Mouse (Mus musculus) kidney, postnatal 0 days (tissue): Measurements from ENCODE around the gene Olfr1256. TPM values are rescaled to one million over a fixed set of nuclear protein-coding genes. Genes with fewer than 3 reads are reported as not detected.

Experiments used
- ATAC-seq: fragments of 200-750 bp; cut with Nextera tagmentation; replicated peaks from 2 replicates; pipeline ENCODE4 v1.8.0; 2017; ENCODE audit warnings: low read depth, moderate number of reproducible peaks, moderate TSS enrichment, moderate library complexity; ENCODE audit not compliant: low FRiP score
- DNase-seq: peaks from one replicate; pipeline ENCODE4 v3.0.0-alpha.2; 2016; ENCODE audit warnings: low spot score
- H3K27ac ChIP-seq: fragments of 300-500 bp; sonication (generic); 2 replicates; pipeline ENCODE4 v1.5.1; 2014; ENCODE audit warnings: mild to moderate bottlenecking
- H3K27me3 ChIP-seq: fragments of 300-500 bp; sonication (generic); 2 replicates; pipeline ENCODE4 v1.6.1; 2014; ENCODE audit warnings: low read length, mixed read lengths; ENCODE audit not compliant: insufficient read depth
- H3K36me3 ChIP-seq: fragments of 300-500 bp; sonication (generic); 2 replicates; pipeline ENCODE4 v1.6.1; 2014; ENCODE audit warnings: low read length, mixed read lengths; ENCODE audit not compliant: insufficient read depth
- H3K4me1 ChIP-seq: fragments of 300-500 bp; sonication (generic); replicated peaks from 2 replicates; pipeline ENCODE4 v1.6.1; 2014; ENCODE audit warnings: antibody characterized with exemption, low read length, mixed read lengths; ENCODE audit not compliant: insufficient read depth
- H3K4me2 ChIP-seq: fragments of 300-500 bp; sonication (generic); 2 replicates; pipeline ENCODE4 v1.6.1; 2014; ENCODE audit warnings: mild to moderate bottlenecking, low read length, moderate library complexity, mixed read lengths
- H3K4me3 ChIP-seq: fragments of 300-500 bp; sonication (generic); replicated peaks from 2 replicates; pipeline ENCODE4 v1.5.1; 2014; ENCODE audit warnings: low read depth, low read length
- H3K9ac ChIP-seq: fragments of 300-500 bp; sonication (generic); 2 replicates; pipeline ENCODE4 v1.6.1; 2014; ENCODE audit warnings: low read depth, low read length
- H3K9me3 ChIP-seq: fragments of 300-500 bp; sonication (generic); replicated peaks from 2 replicates; pipeline ENCODE4 v1.6.1; 2016; ENCODE audit warnings: low read length, inconsistent platforms, mixed read lengths
- CTCF ChIP-seq: IDR thresholded peaks from 2 replicates; pipeline ENCODE4 v1.5.1; 2016; ENCODE audit warnings: antibody characterized with exemption, low read depth, mild to moderate bottlenecking, moderate library complexity
- WGBS: fragments of 180-500 bp; shearing (Covaris S2); extraction: QIAGEN DNeasy Blood & Tissue Kit; methylation state at CpG from one replicate; pipeline ENCODE4 v1.1.7; 2014; 5-methylcytosine and 5-hydroxymethylcytosine counted together
- polyA plus RNA-seq: library from polyadenylated mRNA; unstranded; fragments of >200 nt; fragmentation: Nextera tagmentation; extraction: Ambion mirVana; gene quantifications from 2 replicates; pipeline ENCODE4 v1.2.1, GENCODE M21; 2015

Olfr1256 gene
- polyA plus RNA-seq, 1 experiment from 2014 or later: not detected

GRCm38 (mm10) chr2:89799583-89799982, 41.8 kb downstream of the Olfr1256 start:
- TF ChIP-seq CTCF: no peak; the same call in 1 of the 2 replicates
- Histone ChIP-seq H3K27me3 (no peaks in the 10 kb centered on the region), H3K4me1 (no peaks in the 10 kb centered on the region), H3K4me3 (no peak overlapping the region), H3K27ac (no peak overlapping the region), H3K9me3 (no peaks in the 10 kb centered on the region), H3K36me3 (no peaks in the 10 kb centered on the region), H3K4me2 (no peak overlapping the region), H3K9ac (no peak overlapping the region)
- no peak for ATAC-seq
- 88% methylated on average over 3 of the region's 3 CpGs for WGBS
- no peak for DNase-seq

- Histone ChIP-seq H3K9ac (no peak within 1 kb of the TSS), H3K9me3 (no peaks in the 10 kb centered on the region), H3K27me3 (no peaks in the 10 kb centered on the region), H3K36me3 (no peaks in the 10 kb centered on the region), H3K4me3 (no peak within 1 kb of the TSS), H3K4me1 (no peaks in the 10 kb centered on the region), H3K27ac (no peak within 1 kb of the TSS), H3K4me2 (no peak within 1 kb of the TSS)
- no peak for TF ChIP-seq CTCF
- DNase-seq: no peak
- no peak for ATAC-seq
Observed at GRCm38 (mm10) chr2:89793519-89793918, 47.8 kb downstream of the Olfr1256 start, which contains the start of gene Olfr1254. Gene Olfr1254, minus strand, starts transcription at chr2:89793619.

Other genes with a start within 250 kb of the Olfr1256 start
- gene Olfr1246, start 248.4 kb downstream of the Olfr1256 start, polyA plus RNA-seq: not detected in 2 replicates
- gene Olfr1247, start 227.4 kb downstream of the Olfr1256 start, polyA plus RNA-seq: not detected in 2 replicates
- not detected in 2 replicates for gene Olfr1248, start 223.3 kb downstream of the Olfr1256 start, polyA plus RNA-seq
- gene Olfr1249, start 206.6 kb downstream of the Olfr1256 start, polyA plus RNA-seq: not detected in 2 replicates
- not detected in 2 replicates for gene Olfr1250, start 180.1 kb downstream of the Olfr1256 start, polyA plus RNA-seq
- not detected in 2 replicates for gene Olfr1251, start 169.6 kb downstream of the Olfr1256 start, polyA plus RNA-seq
- gene Olfr1252, start 116.5 kb downstream of the Olfr1256 start, polyA plus RNA-seq: not detected in 2 replicates
- gene Olfr1253, start 84.5 kb downstream of the Olfr1256 start, polyA plus RNA-seq: not detected in 2 replicates
- not detected in 2 replicates for gene Olfr1254, start 47.9 kb downstream of the Olfr1256 start, polyA plus RNA-seq
- not detected in 2 replicates for gene Olfr1255, start 29.5 kb downstream of the Olfr1256 start, polyA plus RNA-seq
- gene Olfr48, start 6.7 kb upstream of the Olfr1256 start, polyA plus RNA-seq: not detected in 2 replicates
- gene Olfr1257, start 36.9 kb upstream of the Olfr1256 start, polyA plus RNA-seq: not detected in 2 replicates
- gene Olfr1258, start 85.8 kb upstream of the Olfr1256 start, polyA plus RNA-seq: not detected in 2 replicates
- not detected in 2 replicates for gene Olfr1259, start 107.1 kb upstream of the Olfr1256 start, polyA plus RNA-seq
- not detected in 2 replicates for gene Olfr1260, start 132.8 kb upstream of the Olfr1256 start, polyA plus RNA-seq
- not detected in 2 replicates for gene Olfr1261, start 149.7 kb upstream of the Olfr1256 start, polyA plus RNA-seq
- not detected in 2 replicates for gene Olfr1262, start 158.6 kb upstream of the Olfr1256 start, polyA plus RNA-seq
- not detected in 2 replicates for gene Olfr1263, start 170.6 kb upstream of the Olfr1256 start, polyA plus RNA-seq
- not detected in 2 replicates for gene Olfr1264, start 184.0 kb upstream of the Olfr1256 start, polyA plus RNA-seq
- gene Olfr1265, start 193.8 kb upstream of the Olfr1256 start, polyA plus RNA-seq: not detected in 2 replicates
- not detected in 2 replicates for gene Olfr140, start 222.0 kb upstream of the Olfr1256 start, polyA plus RNA-seq